Mouse (Mus musculus) liver, adult 2 months (tissue): ENCODE data around the gene Frzb.

ENCODE experiments used
- CTCF ChIP-seq: fragments of 200-500 bp; IDR thresholded peaks from 2 replicates; pipeline ENCODE4 v1.5.1; 2011; ENCODE audit warnings: low read depth, low read length, control low read depth
- POLR2A ChIP-seq: fragments of 200-500 bp; IDR thresholded peaks from 2 replicates; pipeline ENCODE4 v1.6.1; 2011; ENCODE audit warnings: low read length, control low read depth; ENCODE audit not compliant: insufficient read depth; ENCODE audit errors: extremely low read depth

DNA sequence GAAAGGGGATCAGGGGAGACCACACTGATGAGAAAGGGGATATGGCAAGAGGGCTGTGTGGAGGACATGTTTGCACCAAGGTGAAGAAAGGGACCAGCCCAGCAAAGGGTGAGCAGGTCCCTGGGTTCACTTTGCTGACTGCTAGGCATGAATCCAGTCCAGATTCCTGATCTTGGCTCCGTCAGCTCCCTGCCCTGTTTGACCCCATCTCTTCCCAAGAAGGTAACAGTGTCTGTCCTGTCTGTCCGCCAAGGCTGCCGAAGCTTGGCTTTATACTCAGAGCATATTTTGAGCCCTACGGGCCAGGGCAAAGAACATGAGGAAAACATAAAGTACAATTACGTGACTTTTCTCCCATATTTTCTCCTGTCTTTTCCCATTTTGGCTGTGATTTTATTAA is 67.6 kb downstream of the Frzb start:
- no peak for TF ChIP-seq CTCF
- TF ChIP-seq POLR2A, result no peak
